16 mouse cellular contexts compared by ENCODE assay signal in the genomic region with DNA sequence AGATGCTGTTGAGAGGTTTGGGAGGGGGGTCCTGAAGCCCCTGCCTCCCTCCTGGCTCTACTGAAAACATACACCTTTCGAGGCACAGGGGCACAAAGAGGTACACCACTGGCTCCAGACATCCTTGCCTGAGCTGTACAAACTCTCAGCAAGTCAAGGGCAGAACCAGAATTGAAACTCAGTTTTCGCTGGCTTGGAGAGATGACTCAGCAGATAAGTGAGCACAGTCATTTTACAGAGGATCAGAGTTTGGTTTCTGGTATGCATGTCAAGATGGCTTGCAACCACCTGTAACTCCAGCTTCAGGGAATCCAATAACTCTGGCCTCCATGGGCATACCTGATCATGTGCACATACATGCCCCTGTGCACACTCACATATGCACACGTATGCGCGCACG.
"Had no signal": no experiment of that assay in that cellular context is flagged by ENCODE, and none has a peak within 500 bp of the region (broad histone marks: within the 10 kb centered on the region; RNA-seq: fewer than 3 reads in every experiment).

No protein-coding gene starts in this region.

- H3K9me3 ChIP-seq: midbrain, embryonic 10.5 days; midbrain, embryonic 12.5 days; neural tube, embryonic 13.5 days; neural tube, embryonic 15.5 days; stomach, embryonic 15.5 days had no signal

- H3K27me3 ChIP-seq: midbrain, embryonic 12.5 days; neural tube, embryonic 13.5 days; neural tube, embryonic 15.5 days; stomach, embryonic 15.5 days had no signal

- H3K36me3 ChIP-seq: midbrain, embryonic 10.5 days; midbrain, embryonic 12.5 days; neural tube, embryonic 13.5 days; neural tube, embryonic 15.5 days; stomach, embryonic 15.5 days had no signal

- H3K4me1 ChIP-seq: midbrain, embryonic 10.5 days; midbrain, embryonic 12.5 days; neural tube, embryonic 13.5 days; neural tube, embryonic 15.5 days; stomach, embryonic 15.5 days had no signal

- H3K27ac ChIP-seq: midbrain, embryonic 10.5 days; midbrain, embryonic 12.5 days; neural tube, embryonic 13.5 days; neural tube, embryonic 15.5 days; stomach, embryonic 15.5 days; stomach, postnatal 0 days had no signal

- H3K4me3 ChIP-seq: midbrain, embryonic 10.5 days; midbrain, embryonic 12.5 days; myocyte; neural tube, embryonic 13.5 days; neural tube, embryonic 15.5 days; stomach, embryonic 15.5 days had no signal

- H3K4me2 ChIP-seq: lung, embryonic 14.5 days; midbrain, embryonic 12.5 days; neural tube, embryonic 13.5 days; neural tube, embryonic 15.5 days; stomach, embryonic 15.5 days had no signal

- H3K9ac ChIP-seq: lung, embryonic 14.5 days; midbrain, embryonic 12.5 days; neural tube, embryonic 13.5 days; neural tube, embryonic 15.5 days; stomach, embryonic 15.5 days had no signal

- DNase-seq: lung, adult 18-20 months; lung, embryonic 14.5 days; lung, postnatal 10 days; lung, postnatal 4 days; midbrain, embryonic 14.5 days; right cerebral cortex, postnatal 14 days; thymus, adult 18-20 months; thymus, postnatal 14 days; thymus, postnatal 36 days had no signal
